Mouse (Mus musculus) liver, postnatal 0 days (tissue): ENCODE results near the gene Riok1. TPM values are rescaled to one million over a fixed set of nuclear protein-coding genes. Genes with fewer than 3 reads are reported as not detected.

Experiments used
- ATAC-seq: fragments of 200-750 bp; cut with Nextera tagmentation; 2 replicates; pipeline ENCODE4 v1.8.0; 2017; ENCODE audit warnings: mild to moderate bottlenecking, moderate library complexity
- DNase-seq: peaks from one replicate; pipeline ENCODE4 v3.0.0-alpha.2; 2016
- H3K27ac ChIP-seq: fragments of 300-500 bp; sonication (generic); 2 replicates; pipeline ENCODE4 v1.5.1; 2014; ENCODE audit warnings: antibody characterized with exemption, moderate library complexity, mild to moderate bottlenecking, low read depth
- H3K27me3 ChIP-seq: fragments of 300-500 bp; sonication (generic); 2 replicates; pipeline ENCODE4 v1.6.1; 2014; ENCODE audit warnings: low read length, control low read depth, mixed read lengths; ENCODE audit not compliant: insufficient read depth
- H3K36me3 ChIP-seq: fragments of 300-500 bp; sonication (generic); replicated peaks from 2 replicates; pipeline ENCODE4 v1.6.1; 2014; ENCODE audit warnings: mild to moderate bottlenecking, control low read depth, low read length, moderate library complexity, mixed read lengths; ENCODE audit not compliant: insufficient read depth
- H3K4me1 ChIP-seq: fragments of 300-500 bp; sonication (generic); 2 replicates; pipeline ENCODE4 v1.6.1; 2014; ENCODE audit warnings: antibody characterized with exemption, mild to moderate bottlenecking, control low read depth; ENCODE audit not compliant: insufficient read depth
- H3K4me2 ChIP-seq: fragments of 300-500 bp; sonication (generic); 2 replicates; pipeline ENCODE4 v1.6.1; 2014; ENCODE audit warnings: low read depth, mild to moderate bottlenecking, low read length, moderate library complexity, mixed read lengths
- H3K4me3 ChIP-seq: fragments of 300-500 bp; sonication (generic); 2 replicates; pipeline ENCODE4 v1.5.1; 2014; ENCODE audit warnings: low read depth, low read length
- H3K9ac ChIP-seq: fragments of 300-500 bp; sonication (generic); replicated peaks from 2 replicates; pipeline ENCODE4 v1.6.1; 2014; ENCODE audit warnings: mild to moderate bottlenecking, moderate library complexity
- H3K9me3 ChIP-seq: fragments of 300-500 bp; sonication (generic); 2 replicates; pipeline ENCODE4 v1.6.1; 2016; ENCODE audit warnings: mild to moderate bottlenecking, control low read depth, low read length, mixed read lengths
- CTCF ChIP-seq: sonication (generic); IDR thresholded peaks from 2 replicates; pipeline ENCODE4 v1.5.1; 2016; ENCODE audit warnings: antibody characterized with exemption, low read depth
- EP300 ChIP-seq: IDR thresholded peaks from 2 replicates; pipeline ENCODE4 v1.6.1; 2016; ENCODE audit warnings: antibody characterized with exemption, low read depth, mild to moderate bottlenecking
- WGBS: fragments of 180-500 bp; shearing (Covaris S2); extraction: QIAGEN DNeasy Blood & Tissue Kit; methylation state at CpG from one replicate; pipeline ENCODE4 v1.1.7; 2014; ENCODE audit not compliant: insufficient replicate concordance; 5-methylcytosine and 5-hydroxymethylcytosine counted together
- polyA plus RNA-seq: library from polyadenylated mRNA; unstranded; fragments of >200 nt; fragmentation: Nextera tagmentation; extraction: Ambion mirVana; gene quantifications from 2 replicates; pipeline ENCODE4 v1.2.1, GENCODE M21; 2015

Gene Riok1
- polyA plus RNA-seq, 1 experiment from 2014 or later, result 14.6 TPM

DNA sequence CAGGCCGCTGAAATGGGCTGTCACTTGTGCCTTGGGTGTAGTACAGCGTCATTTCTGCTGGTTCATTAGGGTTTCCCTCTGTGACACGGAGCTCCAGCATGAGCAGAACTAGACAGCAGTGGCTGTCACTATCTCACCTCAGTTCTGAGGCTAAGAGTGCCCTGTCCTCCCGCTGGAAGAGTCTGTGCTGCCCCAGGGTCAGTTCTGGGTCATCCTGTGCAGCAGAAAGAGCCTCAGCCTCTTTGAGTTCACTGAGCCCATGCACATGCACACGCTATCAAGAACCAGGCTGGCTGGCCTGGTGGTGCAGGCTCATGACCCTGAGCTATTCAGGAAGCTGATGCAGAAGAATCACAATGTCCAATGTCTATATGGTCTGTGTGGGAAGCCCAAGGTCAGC, 37.6 kb downstream of the Riok1 start:
- Histone ChIP-seq H3K27me3 (no peaks in the 10 kb centered on the region), H3K27ac (peak overlapping the region; percentile 11; the same call in 1 of the 2 replicates), H3K4me3 (no peak overlapping the region), H3K9ac (no peak overlapping the region), H3K9me3 (no peaks in the 10 kb centered on the region), H3K4me1 (peaks cover 7% of the 10 kb centered on the region), H3K36me3 (no peaks in the 10 kb centered on the region), H3K4me2 (no peak overlapping the region)
- DNase-seq, result no peak
- no peak for TF ChIP-seq EP300
- TF ChIP-seq CTCF, result no peak
- 20% methylated on average over 5 of the region's 5 CpGs for WGBS
- peak; percentile 56 for ATAC-seq

GRCm38 (mm10) chr13:38077113-38077512, 40.3 kb downstream of the Riok1 start:
- Histone ChIP-seq H3K4me2 (no peak overlapping the region), H3K27ac (no peak overlapping the region), H3K4me1 (peaks cover 7% of the 10 kb centered on the region), H3K4me3 (no peak overlapping the region), H3K9me3 (no peaks in the 10 kb centered on the region), H3K9ac (no peak overlapping the region), H3K27me3 (no peaks in the 10 kb centered on the region), H3K36me3 (no peaks in the 10 kb centered on the region)
- DNase-seq (no peak), ATAC-seq (no peak)
- 31% methylated on average over 11 of the region's 11 CpGs for WGBS
- TF ChIP-seq CTCF, result no peak
- TF ChIP-seq EP300, result no peak

GRCm38 (mm10) chr13:38078836-38079235, 42.0 kb downstream of the Riok1 start:
- Histone ChIP-seq H3K27ac (no peak overlapping the region), H3K9me3 (no peaks in the 10 kb centered on the region), H3K9ac (no peak overlapping the region), H3K4me2 (no peak overlapping the region), H3K27me3 (no peaks in the 10 kb centered on the region), H3K4me3 (no peak overlapping the region), H3K4me1 (peaks cover 5% of the 10 kb centered on the region), H3K36me3 (no peaks in the 10 kb centered on the region)
- no peak for DNase-seq
- no peak for ATAC-seq
- TF ChIP-seq EP300 (no peak), CTCF (no peak)
- 29% methylated on average over 6 of the region's 6 CpGs for WGBS

GRCm38 (mm10) chr13:38079366-38079765, 42.6 kb downstream of the Riok1 start:
- no peak for ATAC-seq
- no peaks in the 10 kb centered on the region for H3K27me3 ChIP-seq
- H3K4me1 ChIP-seq, result peaks cover under 1% of the 10 kb centered on the region; the same call in 1 of the 2 replicates
- no peak for DNase-seq
- H3K36me3 ChIP-seq, result no peaks in the 10 kb centered on the region
- no peak for TF ChIP-seq CTCF
- TF ChIP-seq EP300, result no peak
- no peak overlapping the region for H3K9ac ChIP-seq
- no peak overlapping the region for H3K4me2 ChIP-seq
- H3K27ac ChIP-seq, result no peak overlapping the region
- no peaks in the 10 kb centered on the region for H3K9me3 ChIP-seq
- WGBS, result 67% methylated on average over 5 of the region's 5 CpGs
- H3K4me3 ChIP-seq, result no peak overlapping the region

- Histone ChIP-seq H3K27me3 (no peaks in the 10 kb centered on the region), H3K27ac (no peak overlapping the region), H3K4me2 (no peak overlapping the region), H3K9me3 (no peaks in the 10 kb centered on the region), H3K4me1 (no peaks in the 10 kb centered on the region), H3K36me3 (no peaks in the 10 kb centered on the region), H3K9ac (no peak overlapping the region), H3K4me3 (no peak overlapping the region)
- WGBS, result 57% methylated on average over 9 of the region's 9 CpGs
- DNase-seq (no peak), ATAC-seq (no peak)
- TF ChIP-seq EP300 (no peak), CTCF (no peak)
Measured at GRCm38 (mm10) chr13:38080014-38080413, 43.2 kb downstream of the Riok1 start.

- Histone ChIP-seq H3K9ac (no peak overlapping the region), H3K4me2 (no peak overlapping the region), H3K27ac (no peak overlapping the region), H3K27me3 (no peaks in the 10 kb centered on the region), H3K4me3 (no peak overlapping the region), H3K9me3 (no peaks in the 10 kb centered on the region), H3K4me1 (no peaks in the 10 kb centered on the region), H3K36me3 (no peaks in the 10 kb centered on the region)
- TF ChIP-seq EP300 (no peak), CTCF (no peak)
- 75% methylated on average over 14 of the region's 14 CpGs for WGBS
- DNase-seq (no peak), ATAC-seq (no peak)
Measured at GRCm38 (mm10) chr13:38080725-38081124, 43.9 kb downstream of the Riok1 start.

DNA sequence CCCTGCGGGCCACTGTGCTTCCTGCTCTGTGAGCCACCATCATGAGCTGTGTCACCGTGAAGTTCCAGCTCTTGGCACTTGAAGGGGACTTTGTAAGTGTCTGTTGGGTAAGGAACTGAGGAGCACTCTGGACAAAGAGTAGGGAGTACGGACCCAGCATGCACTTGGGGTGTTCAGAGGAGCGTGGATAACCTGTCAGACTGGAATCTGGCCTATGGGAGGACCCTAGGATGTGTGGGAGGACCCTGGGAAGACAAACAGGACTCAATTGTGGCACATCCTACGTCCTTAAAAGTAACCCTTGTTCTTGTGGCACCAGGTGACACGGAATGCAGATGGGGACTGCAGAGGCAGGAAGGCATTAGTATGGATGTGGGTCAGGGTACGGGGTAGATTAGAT, 44.4 kb downstream of the Riok1 start:
- no peak for TF ChIP-seq EP300
- TF ChIP-seq CTCF, result no peak
- H3K36me3 ChIP-seq, result no peaks in the 10 kb centered on the region
- ATAC-seq, result no peak

More for the DNA sequence above, 44.4 kb downstream of the Riok1 start:
- Histone ChIP-seq H3K4me2 (no peak overlapping the region), H3K4me3 (no peak overlapping the region), H3K27me3 (no peaks in the 10 kb centered on the region), H3K27ac (no peak overlapping the region), H3K9ac (no peak overlapping the region), H3K9me3 (no peaks in the 10 kb centered on the region), H3K4me1 (no peaks in the 10 kb centered on the region; the same call in 1 of the 2 replicates)
- no peak for DNase-seq
- WGBS, result 66% methylated on average over 7 of the region's 7 CpGs
